Mouse (Mus musculus): ENCODE measurements around the gene Vezf1.

DNA sequence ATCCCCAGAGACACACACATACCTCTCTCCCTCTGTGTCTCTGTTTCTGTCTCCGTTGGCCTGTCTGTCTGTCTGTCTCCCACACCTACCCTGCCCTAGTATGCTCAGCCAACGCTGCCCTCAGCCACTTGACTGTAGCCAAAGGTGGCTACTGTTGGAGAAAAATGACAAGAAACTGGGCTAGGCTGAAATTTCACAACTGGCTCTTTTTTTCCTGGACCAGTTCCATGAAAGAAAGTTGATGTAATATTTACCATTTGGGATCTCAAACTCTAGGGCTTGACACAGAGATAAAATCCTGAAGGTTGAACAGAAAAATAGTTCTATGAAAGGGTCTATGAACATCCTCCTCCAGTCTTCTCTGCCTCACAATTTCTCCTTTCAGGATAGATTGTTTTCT lies 37.2 kb upstream of the Vezf1 start:
- TF ChIP-seq CTCF (IDR thresholded peaks at IDR 0.05; ENCODE audit: control insufficient read depth, insufficient read depth, insufficient read length) (no peak), MYOG (IDR thresholded peaks at IDR 0.05; ENCODE audit: control insufficient read depth, extremely low read depth, insufficient read length) (no peak), CEBPB (IDR thresholded peaks at IDR 0.05; ENCODE audit: low read depth) (no peak), MYOD1 (IDR thresholded peaks at IDR 0.05; ENCODE audit: control insufficient read depth, insufficient read length, low read depth) (no peak)
